Mouse (Mus musculus) left cerebral cortex, postnatal 25 days (tissue): Measurements from ENCODE around the gene Smyd2. TPM values are rescaled to one million over a fixed set of nuclear protein-coding genes. Genes with fewer than 3 reads are reported as not detected.

Source experiments
- DNase-seq, 2 experiments: peaks; one replicate each; pipeline ENCODE4 v3.0.0; 2022; ENCODE audit warnings: low spot score in 2 of 2, mixed read lengths in 1 of 2
- intact Hi-C: fragments of 180-260 bp; cut with DNase I; formaldehyde crosslinking; loops from one replicate; pipeline ENCODE4 v1.15.1; 2025
- total RNA-seq, 2 experiments: library from RNA; stranded (reverse); gene quantifications; 2 replicates each; pipeline ENCODE4 v1.2.3; 2021

Smyd2 gene
- 100 to 1,000 TPM in 1 of 2 experiments, 10 to 100 TPM in 1; 96.3 to 104 TPM for total RNA-seq

GRCm38 (mm10) chr1:189921818-189922592 lies at the start of gene Smyd2:
Smyd2 (minus strand) TSS chr1:189922363.
- intact Hi-C loops, result no loop called here
- peak; percentile 48 to 79 for DNase-seq

GRCm38 (mm10) chr1:189970381-189970780 lies 48.2 kb upstream of the Smyd2 start:
- DNase-seq, result no peak
- intact Hi-C loops, result no loop called here

DNA sequence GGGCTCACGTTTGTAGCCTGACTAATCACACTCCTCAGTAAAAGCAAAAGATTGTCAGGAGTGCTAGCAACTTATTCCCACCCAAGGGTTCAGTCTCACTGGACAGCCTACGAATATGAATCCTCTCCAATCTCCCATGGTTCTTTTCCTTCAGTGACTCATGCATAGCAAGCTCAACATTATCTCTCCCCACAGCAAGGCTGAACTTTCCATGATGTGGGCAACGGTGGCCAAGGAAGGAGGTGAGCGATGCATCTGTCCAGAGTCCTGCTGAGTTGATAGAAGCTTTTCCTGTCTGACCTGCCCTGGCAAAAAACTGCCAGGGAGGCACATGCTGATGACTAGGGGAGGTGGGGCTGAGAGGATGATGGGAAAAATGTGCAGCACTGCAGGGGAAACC lies 45.9 kb upstream of the Smyd2 start:
- intact Hi-C loops, result no loop called here

GRCm38 (mm10) chr1:189960481-189960880 lies 38.3 kb upstream of the Smyd2 start:
- peak; percentile 68 to 90 for DNase-seq
- intact Hi-C loops, result loop anchor here (1.0 to 5.0 kb wide), 2 partner anchors 40 to 143 kb away; no protein-coding TSS in a partner anchor

More for the DNA sequence above, 45.9 kb upstream of the Smyd2 start:
- DNase-seq, result peak in 1 of 2 experiments; percentile 26

DNA sequence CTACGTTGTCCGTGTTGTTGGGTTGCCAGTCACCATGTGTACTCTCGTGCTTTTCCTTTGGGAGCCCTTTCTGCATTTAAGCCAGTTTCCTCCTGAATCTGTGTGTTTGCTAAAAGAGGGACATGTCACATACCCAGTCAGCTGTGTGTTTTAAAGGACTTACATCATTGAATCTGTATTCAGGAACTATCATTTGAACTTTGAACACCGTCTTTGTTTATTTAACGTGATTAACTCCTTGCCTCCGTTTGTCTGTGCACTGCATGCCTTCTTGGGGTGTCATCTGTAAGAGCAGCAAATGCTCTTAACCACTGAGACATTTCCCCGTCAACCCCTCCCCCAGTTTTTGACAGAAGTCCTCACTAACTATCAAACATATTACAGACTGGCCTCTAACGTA lies 37.6 kb upstream of the Smyd2 start:
- DNase-seq, result no peak
- intact Hi-C loops, result loop anchor here (1.0 to 5.0 kb wide), 2 partner anchors 40 to 143 kb away; no protein-coding TSS in a partner anchor

DNA sequence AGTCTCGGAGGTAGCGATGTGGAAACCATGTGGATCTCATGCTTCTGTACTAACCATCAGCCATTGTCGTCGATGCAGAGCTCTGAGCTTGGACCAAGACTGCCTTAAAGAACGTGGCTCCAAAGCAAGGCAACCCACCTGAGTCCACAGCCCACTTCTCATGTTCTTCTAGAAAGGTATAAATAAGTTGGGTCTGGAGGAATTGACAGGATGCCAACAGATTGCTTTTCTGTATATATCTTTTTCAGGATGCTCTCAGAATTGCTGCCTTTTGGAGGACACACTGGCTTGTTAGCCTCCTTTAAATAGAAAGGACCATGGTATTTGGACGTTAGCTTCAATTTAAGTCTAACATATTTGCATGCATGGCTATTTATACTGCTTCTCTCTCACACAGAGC lies 29.7 kb upstream of the Smyd2 start:
- intact Hi-C loops, result no loop called here
- DNase-seq, result peak in 1 of 2 experiments; percentile 50

GRCm38 (mm10) chr1:189947411-189947810 lies 25.2 kb upstream of the Smyd2 start:
- DNase-seq, result no peak
- intact Hi-C loops, result no loop called here

DNA sequence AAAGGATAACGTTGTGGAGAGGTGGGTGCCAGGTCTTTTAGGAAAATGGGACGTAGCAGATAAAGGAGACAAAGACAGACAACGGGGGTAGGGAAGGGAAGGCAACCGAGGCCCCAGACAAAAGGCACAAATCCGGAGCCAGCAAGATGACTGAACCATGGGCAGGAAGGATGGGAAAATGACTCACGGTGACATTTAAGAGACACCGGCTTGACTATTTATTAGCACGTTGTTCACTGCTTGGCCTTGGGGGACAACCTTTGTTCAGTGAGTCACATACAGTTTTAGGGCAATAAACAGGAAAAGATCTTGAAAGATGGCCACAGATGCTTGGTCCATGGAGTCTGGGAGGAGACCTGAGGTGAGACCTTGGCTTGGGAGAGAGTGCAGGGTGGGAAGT lies 24.0 kb upstream of the Smyd2 start:
- DNase-seq, result no peak
- intact Hi-C loops, result no loop called here

- intact Hi-C loops, result no loop called here
- DNase-seq, result no peak
Measured at GRCm38 (mm10) chr1:189941786-189942185, 19.6 kb upstream of the Smyd2 start.

GRCm38 (mm10) chr1:189936436-189937105 lies 14.4 kb upstream of the Smyd2 start:
- intact Hi-C loops, result no loop called here
- DNase-seq, result no peak

- intact Hi-C loops, result no loop called here
- no peak for DNase-seq
Measured at GRCm38 (mm10) chr1:189933480-189934202, 11.5 kb upstream of the Smyd2 start.

- DNase-seq, result no peak
- intact Hi-C loops, result no loop called here
Measured at GRCm38 (mm10) chr1:189932976-189933375, 10.8 kb upstream of the Smyd2 start.

DNA sequence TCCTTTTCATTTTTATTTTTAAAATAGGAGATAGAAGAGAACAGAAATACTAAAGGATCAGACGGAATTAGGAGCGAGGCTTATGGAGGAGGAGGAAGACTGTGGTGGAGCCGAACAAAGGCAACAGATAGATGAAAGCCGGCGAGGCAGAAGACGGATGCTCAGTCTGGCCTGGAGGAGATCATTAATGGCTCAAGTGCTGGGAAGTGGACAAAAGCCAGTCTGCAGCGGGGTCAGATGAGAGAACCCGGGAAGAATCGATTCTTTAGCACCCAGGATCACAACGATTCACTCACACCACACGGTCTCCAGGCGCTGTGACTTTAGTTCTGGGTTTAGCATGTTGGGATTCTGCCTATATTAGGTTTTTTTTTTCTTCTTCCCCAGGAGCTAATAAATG lies 10.0 kb upstream of the Smyd2 start:
- no peak for DNase-seq
- intact Hi-C loops, result no loop called here

DNA sequence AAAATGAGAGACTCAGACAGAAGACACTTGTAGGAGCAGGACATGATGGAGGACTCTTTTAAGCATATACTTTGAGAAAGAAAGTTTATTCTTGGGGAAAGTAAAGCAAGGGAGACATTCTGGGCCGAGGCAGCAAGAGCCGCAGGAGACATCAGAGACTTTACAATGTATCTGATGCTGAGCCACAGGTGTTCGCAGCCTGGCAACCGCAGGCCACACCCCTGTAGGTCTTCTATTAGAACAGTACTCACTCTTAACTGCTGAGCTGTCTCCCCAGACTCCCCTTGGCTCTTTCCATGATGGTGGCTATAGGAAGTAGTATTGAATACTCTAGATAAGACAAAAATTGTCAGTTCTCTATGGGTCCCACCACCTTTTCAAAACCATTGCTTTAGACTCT lies 7.7 kb upstream of the Smyd2 start:
- DNase-seq, result no peak
- intact Hi-C loops, result no loop called here

GRCm38 (mm10) chr1:189927644-189928043 lies 5.5 kb upstream of the Smyd2 start:
- intact Hi-C loops, result loop anchor here (1.0 kb wide), 1 partner anchor 40 kb away; no protein-coding TSS in a partner anchor
- DNase-seq, result peak; percentile 37 to 57

GRCm38 (mm10) chr1:189926279-189926678 lies 4.1 kb upstream of the Smyd2 start:
- DNase-seq, result no peak
- intact Hi-C loops, result no loop called here

- intact Hi-C loops, result no loop called here
- no peak for DNase-seq
Measured at GRCm38 (mm10) chr1:189923871-189924568, 1.9 kb upstream of the Smyd2 start.

DNA sequence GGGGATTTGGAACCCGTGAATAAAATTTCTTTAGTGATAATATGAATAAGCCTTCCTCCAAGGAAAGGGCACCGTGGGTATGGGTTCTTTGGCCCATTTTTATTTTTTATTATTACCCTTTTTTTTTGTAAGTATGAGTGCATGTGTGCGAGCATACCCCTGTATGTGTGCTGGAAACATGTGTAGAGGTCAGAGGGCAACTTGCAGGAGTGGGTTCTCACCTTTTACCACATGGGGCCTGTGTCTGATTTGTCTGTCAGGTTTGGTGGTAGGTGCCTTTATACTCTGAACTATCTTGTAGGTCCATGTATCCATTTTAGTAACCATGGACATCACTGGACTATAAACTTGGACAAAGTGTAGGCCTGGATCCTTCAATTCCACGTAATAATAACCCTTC lies 994 bp upstream of the Smyd2 start:
- no peak for DNase-seq
- intact Hi-C loops, result no loop called here

GRCm38 (mm10) chr1:189922721-189923120 lies 558 bp upstream of the Smyd2 start:
- DNase-seq, result no peak
- intact Hi-C loops, result no loop called here

DNA sequence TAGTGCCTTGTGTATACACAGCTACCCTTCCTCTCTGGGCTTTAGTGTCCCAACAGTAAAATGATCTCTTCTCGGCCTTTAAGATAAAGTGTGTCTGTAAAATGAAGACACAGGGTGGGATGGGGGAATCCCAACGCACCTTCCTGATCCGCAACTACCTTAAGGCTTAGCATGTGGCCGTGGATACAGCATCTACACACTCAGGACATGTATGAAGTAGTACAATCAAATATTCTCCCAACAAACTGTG lies 670 bp downstream of the Smyd2 start:
- no peak for DNase-seq
- intact Hi-C loops, result no loop called here
